8 mouse cellular contexts compared by ENCODE assay signal in the genomic region with DNA sequence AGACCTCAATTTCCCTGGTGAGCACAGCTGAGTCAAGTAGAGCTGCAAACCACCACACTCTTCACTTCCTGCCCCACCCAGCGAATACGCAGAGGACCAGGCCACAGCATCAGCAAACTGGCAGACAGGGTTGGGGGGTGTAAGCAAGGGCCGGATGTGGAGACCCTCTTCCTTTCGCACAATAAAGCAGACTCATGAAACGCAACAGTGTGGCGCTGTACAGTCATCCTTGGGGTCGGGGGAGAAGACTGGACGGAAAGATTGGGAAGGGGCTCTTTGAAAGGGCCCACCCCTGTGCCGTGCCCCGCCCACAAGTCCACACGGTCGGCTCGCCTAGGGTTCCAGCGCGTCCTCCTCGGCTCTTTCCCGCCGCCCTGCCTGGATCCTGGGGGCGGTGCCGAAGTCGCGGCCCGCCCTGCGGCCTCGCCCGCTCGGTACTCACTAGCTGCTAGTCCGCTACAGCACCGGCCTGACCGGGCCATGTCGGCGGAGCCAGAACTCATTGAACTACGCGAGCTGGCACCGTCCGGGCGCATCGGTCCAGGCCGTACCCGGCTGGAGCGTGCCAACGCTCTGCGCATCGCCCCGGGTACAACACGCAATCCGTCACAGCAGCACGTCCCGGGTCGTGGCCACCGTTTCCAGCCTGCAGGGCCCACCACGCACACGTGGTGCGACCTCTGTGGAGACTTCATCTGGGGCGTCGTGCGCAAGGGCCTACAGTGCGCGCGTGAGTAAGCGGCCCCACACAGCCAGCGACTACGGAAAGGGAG. TPM values are rescaled to one million over a fixed set of nuclear protein-coding genes. Genes with fewer than 3 reads are reported as not detected.
A peak's percentile ranks its signal among the peaks of the same experiment; 100 is the strongest.
DNase-seq lines count a peak whose midpoint lies in the region; ATAC-seq and TF ChIP-seq lines count a peak whose summit lies in the region.

A gene (plus strand): TSS at position 439 of the 773 bp plus-strand sequence.

- no peaks in the 10 kb centered on the region for H3K36me3 ChIP-seq in heart, embryonic 15.5 days
- no peaks in the 10 kb centered on the region for H3K36me3 ChIP-seq in neural tube, embryonic 14.5 days (ENCODE audit: control insufficient read depth, insufficient read depth, low read length)

- peaks cover 55% of the 10 kb centered on the region for H3K4me1 ChIP-seq in heart, embryonic 15.5 days (replicated peaks)
- peaks cover 19% of the 10 kb centered on the region for H3K4me1 ChIP-seq in lung, adult 2 months (ENCODE audit: control insufficient read depth, insufficient read depth, low read length)
- H3K4me1 ChIP-seq in neural tube, embryonic 14.5 days (ENCODE audit: control insufficient read depth, insufficient read depth, low read length) = peaks cover 28% of the 10 kb centered on the region

- no peak for TF ChIP-seq CTCF in lung, adult 2 months (IDR thresholded peaks at IDR 0.05; ENCODE audit: insufficient read depth, low read length)

- H3K4me3 ChIP-seq in heart, embryonic 15.5 days = peak within 1 kb of the TSS; percentile 57
- peak within 1 kb of the TSS; percentile 61 for H3K4me3 ChIP-seq in lung, adult 2 months (replicated peaks; ENCODE audit: extremely low read depth, low read depth, low read length)
- peak within 1 kb of the TSS; percentile 29 for H3K4me3 ChIP-seq in neural tube, embryonic 14.5 days (ENCODE audit: low read depth, low read length)

- peak; percentile 42; the same call in 1 of the 2 replicates for TF ChIP-seq POLR2A in lung, adult 2 months (IDR thresholded peaks at IDR 0.05; ENCODE audit: borderline replicate concordance, extremely low read depth, low read depth, low read length)

- ATAC-seq in erythroblast, adult 5-6 weeks (replicated peaks; ENCODE audit: low FRiP score, poor library complexity, severe bottlenecking) = 0 out of 2 replicates have a peak, but pooled peaks have one; percentile 34
- peak; percentile 19 for ATAC-seq in heart, embryonic 15.5 days (replicated peaks; ENCODE audit: insufficient number of reproducible peaks, insufficient read depth, low FRiP score, low read depth)
- no peak for ATAC-seq in neural tube, embryonic 14.5 days (ENCODE audit: low read depth)

- H3K9ac ChIP-seq in heart, embryonic 15.5 days = peak within 1 kb of the TSS; percentile 63
- peak within 1 kb of the TSS; percentile 51 for H3K9ac ChIP-seq in neural tube, embryonic 14.5 days (replicated peaks; ENCODE audit: low read depth, low read length)

- H3K27ac ChIP-seq in heart, embryonic 15.5 days = peak within 1 kb of the TSS; percentile 58
- H3K27ac ChIP-seq in neural tube, embryonic 14.5 days (ENCODE audit: low read depth, low read length) = no peak within 1 kb of the TSS

- peaks cover 18% of the 10 kb centered on the region; the same call in 1 of the 2 replicates for H3K27me3 ChIP-seq in heart, embryonic 15.5 days
- H3K27me3 ChIP-seq in neural tube, embryonic 14.5 days (ENCODE audit: control insufficient read depth, insufficient read depth, low read length) = peaks cover 24% of the 10 kb centered on the region

- DNase-seq in B cell, adult 2 months = peak; percentile 79 to 84
- DNase-seq in T-cell, adult 2 months (ENCODE audit: low spot score) = peak; percentile 91
- peak; percentile 87 for DNase-seq in kidney, postnatal 10 days
- peak; percentile 68 for DNase-seq in lung, adult 2 months
- DNase-seq in yolk sac, embryonic 10.5 days (ENCODE audit: low spot score) = peak; percentile 91

- peak within 1 kb of the TSS; percentile 91 for H3K4me2 ChIP-seq in heart, embryonic 15.5 days
- H3K4me2 ChIP-seq in neural tube, embryonic 14.5 days (ENCODE audit: low read depth, low read length) = peak within 1 kb of the TSS; percentile 50

- H3K9me3 ChIP-seq in heart, embryonic 15.5 days (replicated peaks) = no peaks in the 10 kb centered on the region
- no peaks in the 10 kb centered on the region for H3K9me3 ChIP-seq in neural tube, embryonic 14.5 days (ENCODE audit: control insufficient read depth, low read length)

- 2% methylated on average over 63 of the region's 63 CpGs for WGBS in heart, embryonic 15.5 days
- 3% methylated on average over 63 of the region's 63 CpGs for WGBS in lung, adult 2 months
- under 1% methylated on average over 63 of the region's 63 CpGs for WGBS in neural tube, embryonic 14.5 days

RNA-seq across cellular contexts. Expression of the gene that starts here (rescaled TPM):
- total RNA-seq in erythroblast, adult 5-6 weeks (2015; ENCODE audit: low replicate concordance) = 6.1 and 7.3 TPM in 2 replicates
- total RNA-seq in erythroblast, adult 5-6 weeks (2017; ENCODE audit: low replicate concordance) = 14.8 TPM in 2 replicates
- 45.3 and 54.8 TPM in 2 replicates for polyA plus RNA-seq in heart, embryonic 15.5 days (2015; fragmentation: Nextera tagmentation; extraction: Ambion mirVana)
- polyA plus RNA-seq in lung, adult 2 months (2012; rRNA removed) = 43.7 and 45.5 TPM in 2 replicates
- 34.1 and 34.9 TPM in 2 replicates for polyA plus RNA-seq in neural tube, embryonic 14.5 days (2014; fragmentation: Nextera tagmentation; extraction: Ambion mirVana)
